Mouse (Mus musculus) intestine, embryonic 14.5 days (tissue): ENCODE results near the gene Htt. TPM values are rescaled to one million over a fixed set of nuclear protein-coding genes. Genes with fewer than 3 reads are reported as not detected.
A peak's percentile ranks its signal among the peaks of the same experiment; 100 is the strongest.
"Not testable (repeated sequence)": the region's sequence is repeated elsewhere in the genome, so short reads cannot be mapped to it uniquely, and the experiment has no call there.

Experiments used
- ATAC-seq: fragments of 200-750 bp; cut with Nextera tagmentation; replicated peaks from 2 replicates; pipeline ENCODE4 v1.8.0; 2017; ENCODE audit warnings: low read depth, moderate number of reproducible peaks, moderate TSS enrichment, moderate library complexity; ENCODE audit not compliant: low FRiP score, low TSS enrichment
- DNase-seq: peaks from one replicate; pipeline ENCODE4 v3.0.0-alpha.2; 2018; ENCODE audit warnings: low spot score
- H3K27ac ChIP-seq: fragments of 300-500 bp; sonication (generic); 2 replicates; pipeline ENCODE4 v1.5.1; 2014; ENCODE audit warnings: low read depth, mild to moderate bottlenecking, control low read depth
- H3K27me3 ChIP-seq: fragments of 300-500 bp; sonication (generic); replicated peaks from 2 replicates; pipeline ENCODE4 v1.6.1; 2014; ENCODE audit warnings: low read length, control low read depth; ENCODE audit not compliant: control insufficient read depth, insufficient read depth
- H3K36me3 ChIP-seq: fragments of 300-500 bp; sonication (generic); 2 replicates; pipeline ENCODE4 v1.6.1; 2014; ENCODE audit warnings: low read length, control low read depth; ENCODE audit not compliant: control insufficient read depth, insufficient read depth
- H3K4me1 ChIP-seq: fragments of 300-500 bp; sonication (generic); replicated peaks from 2 replicates; pipeline ENCODE4 v1.6.1; 2014; ENCODE audit warnings: low read length, control low read depth, mixed read lengths; ENCODE audit not compliant: control insufficient read depth, insufficient read depth
- H3K4me2 ChIP-seq: fragments of 300-500 bp; sonication (generic); 2 replicates; pipeline ENCODE4 v1.6.1; 2014; ENCODE audit warnings: low read length
- H3K4me3 ChIP-seq: fragments of 300-500 bp; sonication (generic); 2 replicates; pipeline ENCODE4 v1.5.1; 2014; ENCODE audit warnings: low read depth, low read length, control low read depth, mixed read lengths
- H3K9ac ChIP-seq: fragments of 300-500 bp; sonication (generic); 2 replicates; pipeline ENCODE4 v1.6.1; 2014; ENCODE audit warnings: mild to moderate bottlenecking, low read length
- H3K9me3 ChIP-seq: fragments of 300-500 bp; sonication (generic); 2 replicates; pipeline ENCODE4 v1.6.1; 2016; ENCODE audit warnings: low read length, control low read depth; ENCODE audit not compliant: control insufficient read depth
- WGBS: fragments of 180-500 bp; shearing (Covaris S2); extraction: QIAGEN DNeasy Blood & Tissue Kit; methylation state at CpG from one replicate; pipeline ENCODE4 v1.1.7; 2014; 5-methylcytosine and 5-hydroxymethylcytosine counted together
- polyA plus RNA-seq: library from polyadenylated mRNA; unstranded; fragments of >200 nt; fragmentation: Nextera tagmentation; extraction: Ambion mirVana; gene quantifications from 2 replicates; pipeline ENCODE4 v1.2.1, GENCODE M21; 2014

Gene Htt
- 19.4 and 19.5 TPM in 2 replicates for polyA plus RNA-seq

- ATAC-seq: peak; percentile 99
- Histone ChIP-seq H3K27me3 (no peaks in the 10 kb centered on the region), H3K9ac (peak within 1 kb of the TSS; percentile 93), H3K9me3 (no peaks in the 10 kb centered on the region), H3K36me3 (no peaks in the 10 kb centered on the region), H3K27ac (peak within 1 kb of the TSS; percentile 92), H3K4me2 (peak within 1 kb of the TSS; percentile 93), H3K4me1 (peaks cover 14% of the 10 kb centered on the region), H3K4me3 (peak within 1 kb of the TSS; percentile 94)
- under 1% methylated on average over 35 of the region's 35 CpGs for WGBS
- peak; percentile 96 for DNase-seq
Observed at GRCm38 (mm10) chr5:34761509-34761908, at the start of gene Htt. Gene Htt (plus strand): TSS chr5:34761740.

GRCm38 (mm10) chr5:34714371-34714770 is 47.2 kb upstream of the Htt start:
- H3K4me1 ChIP-seq, DNase-seq, H3K4me3 ChIP-seq, ATAC-seq, H3K27me3 ChIP-seq, H3K27ac ChIP-seq, H3K36me3 ChIP-seq, H3K9me3 ChIP-seq, H3K9ac ChIP-seq, H3K4me2 ChIP-seq: not testable (repeated sequence)
- WGBS: 76% methylated on average over 3 of the region's 3 CpGs

GRCm38 (mm10) chr5:34714816-34715215 is 46.7 kb upstream of the Htt start:
- ATAC-seq (no peak), DNase-seq (no peak)
- 86% methylated on average over 5 of the region's 5 CpGs for WGBS
- Histone ChIP-seq H3K4me3 (no peak overlapping the region), H3K4me1 (no peaks in the 10 kb centered on the region), H3K27me3 (no peaks in the 10 kb centered on the region), H3K9ac (no peak overlapping the region), H3K9me3 (no peaks in the 10 kb centered on the region), H3K4me2 (no peak overlapping the region), H3K27ac (no peak overlapping the region), H3K36me3 (no peaks in the 10 kb centered on the region)

GRCm38 (mm10) chr5:34729141-34729540 is 32.4 kb upstream of the Htt start:
- Histone ChIP-seq H3K27ac (no peak overlapping the region), H3K36me3 (no peaks in the 10 kb centered on the region), H3K9ac (no peak overlapping the region), H3K4me1 (no peaks in the 10 kb centered on the region), H3K27me3 (no peaks in the 10 kb centered on the region), H3K4me3 (no peak overlapping the region), H3K9me3 (no peaks in the 10 kb centered on the region), H3K4me2 (no peak overlapping the region)
- DNase-seq (no peak), ATAC-seq (no peak)

GRCm38 (mm10) chr5:34730255-34730654 is 31.3 kb upstream of the Htt start:
- no peak for ATAC-seq
- no peak for DNase-seq
- no peaks in the 10 kb centered on the region for H3K9me3 ChIP-seq
- no peak overlapping the region for H3K27ac ChIP-seq
- H3K4me3 ChIP-seq: no peak overlapping the region
- WGBS: 56% methylated on average over 1 of the region's 1 CpGs
- no peak overlapping the region for H3K9ac ChIP-seq
- H3K4me2 ChIP-seq: no peak overlapping the region
- H3K27me3 ChIP-seq: no peaks in the 10 kb centered on the region
- no peaks in the 10 kb centered on the region for H3K4me1 ChIP-seq
- no peaks in the 10 kb centered on the region for H3K36me3 ChIP-seq

GRCm38 (mm10) chr5:34751477-34751876 is 10.1 kb upstream of the Htt start:
- 56% methylated on average over 3 of the region's 3 CpGs for WGBS

GRCm38 (mm10) chr5:34758762-34759161 is 2.8 kb upstream of the Htt start:
- H3K36me3 ChIP-seq: no peaks in the 10 kb centered on the region
- 64% methylated on average over 1 of the region's 1 CpGs for WGBS
- H3K4me3 ChIP-seq: no peak overlapping the region
- ATAC-seq (no peak), DNase-seq (no peak)
- no peaks in the 10 kb centered on the region for H3K27me3 ChIP-seq
- H3K4me1 ChIP-seq: peaks cover 14% of the 10 kb centered on the region
- H3K9ac ChIP-seq: no peak overlapping the region
- H3K9me3 ChIP-seq: no peaks in the 10 kb centered on the region
- no peak overlapping the region for H3K4me2 ChIP-seq
- no peak overlapping the region for H3K27ac ChIP-seq

More at GRCm38 (mm10) chr5:34751477-34751876, 10.1 kb upstream of the Htt start:
- Histone ChIP-seq H3K27me3 (no peaks in the 10 kb centered on the region), H3K9ac (no peak overlapping the region), H3K4me3 (no peak overlapping the region), H3K36me3 (no peaks in the 10 kb centered on the region), H3K9me3 (no peaks in the 10 kb centered on the region), H3K27ac (no peak overlapping the region), H3K4me1 (no peaks in the 10 kb centered on the region), H3K4me2 (no peak overlapping the region)
- DNase-seq (no peak), ATAC-seq (no peak)

- Histone ChIP-seq H3K4me1 (peaks cover 14% of the 10 kb centered on the region), H3K9ac (peak overlapping the region; percentile 54), H3K4me2 (peak overlapping the region; percentile 93), H3K9me3 (no peaks in the 10 kb centered on the region), H3K27ac (peak overlapping the region; percentile 69), H3K36me3 (no peaks in the 10 kb centered on the region), H3K4me3 (peak overlapping the region; percentile 94), H3K27me3 (no peaks in the 10 kb centered on the region)
- peak; percentile 48; the same call in 1 of the 2 replicates for ATAC-seq
- no peak for DNase-seq
- WGBS: 1% methylated on average over 19 of the region's 19 CpGs
Observed at GRCm38 (mm10) chr5:34760850-34761508, 561 bp upstream of the Htt start.
